Mouse (Mus musculus): ENCODE data around the gene Hivep2.

- TF ChIP-seq CTCF (IDR thresholded peaks at IDR 0.05; ENCODE audit: low read depth, low read length) = no peak
- TF ChIP-seq GATA1 (IDR thresholded peaks at IDR 0.05; ENCODE audit: borderline replicate concordance, low read length) = no peak
- TF ChIP-seq GATA2 (IDR thresholded peaks at IDR 0.05; ENCODE audit: borderline replicate concordance, low read depth, low read length) = no peak
- TF ChIP-seq POLR2AphosphoS5 (IDR thresholded peaks at IDR 0.05; ENCODE audit: insufficient replicate concordance, low read depth, low read length) = no peak
Observed at GRCm38 (mm10) chr10:14197261-14197660, 231.4 kb downstream of the Hivep2 start.
